Mouse (Mus musculus) neural tube, embryonic 11.5 days (tissue): ENCODE data around the gene Chrm4. TPM values are rescaled to one million over a fixed set of nuclear protein-coding genes. Genes with fewer than 3 reads are reported as not detected.

Experiments
- ATAC-seq: fragments of 200-750 bp; cut with Nextera tagmentation; 2 replicates; pipeline ENCODE4 v1.8.0; 2017; ENCODE audit warnings: moderate number of reproducible peaks, mild to moderate bottlenecking, moderate TSS enrichment, moderate library complexity; ENCODE audit not compliant: insufficient read depth, low FRiP score, low TSS enrichment
- DNase-seq: peaks from one replicate; pipeline ENCODE4 v3.0.0-alpha.2; 2015; ENCODE audit warnings: low spot score
- H3K27ac ChIP-seq: fragments of 300-500 bp; sonication (generic); 2 replicates; pipeline ENCODE4 v1.5.1; 2014; ENCODE audit warnings: low read depth, mild to moderate bottlenecking, low read length
- H3K27me3 ChIP-seq: fragments of 300-500 bp; sonication (generic); 2 replicates; pipeline ENCODE4 v1.6.1; 2014; ENCODE audit warnings: mild to moderate bottlenecking, low read length, mixed read lengths; ENCODE audit not compliant: control insufficient read depth, insufficient read depth
- H3K36me3 ChIP-seq: fragments of 300-500 bp; sonication (generic); 2 replicates; pipeline ENCODE4 v1.6.1; 2014; ENCODE audit warnings: mild to moderate bottlenecking, low read length, moderate library complexity, mixed read lengths; ENCODE audit not compliant: control insufficient read depth, insufficient read depth
- H3K4me1 ChIP-seq: fragments of 300-500 bp; sonication (generic); 2 replicates; pipeline ENCODE4 v1.6.1; 2014; ENCODE audit warnings: low read length, mixed read lengths; ENCODE audit not compliant: control insufficient read depth, insufficient read depth
- H3K4me2 ChIP-seq: fragments of 300-500 bp; sonication (generic); 2 replicates; pipeline ENCODE4 v1.6.1; 2014; ENCODE audit warnings: low read depth, mild to moderate bottlenecking, moderate library complexity
- H3K4me3 ChIP-seq: fragments of 300-500 bp; sonication (generic); 2 replicates; pipeline ENCODE4 v1.5.1; 2014; ENCODE audit warnings: low read depth, low read length
- H3K9ac ChIP-seq: fragments of 300-500 bp; sonication (generic); 2 replicates; pipeline ENCODE4 v1.6.1; 2014; ENCODE audit warnings: mild to moderate bottlenecking, low read length
- H3K9me3 ChIP-seq: fragments of 300-500 bp; sonication (generic); 2 replicates; pipeline ENCODE4 v1.6.1; 2016; ENCODE audit warnings: low read length; ENCODE audit not compliant: control insufficient read depth
- WGBS: fragments of 180-500 bp; shearing (Covaris S2); extraction: QIAGEN DNeasy Blood & Tissue Kit; methylation state at CpG from one replicate; pipeline ENCODE4 v1.1.7; 2014; 5-methylcytosine and 5-hydroxymethylcytosine counted together
- polyA plus RNA-seq: library from polyadenylated mRNA; unstranded; fragments of >200 nt; fragmentation: Nextera tagmentation; extraction: Ambion mirVana; gene quantifications from 2 replicates; pipeline ENCODE4 v1.2.1, GENCODE M21; 2014

The Chrm4 gene
- polyA plus RNA-seq, 1 experiment from 2014 or later = 0.53 TPM

DNA sequence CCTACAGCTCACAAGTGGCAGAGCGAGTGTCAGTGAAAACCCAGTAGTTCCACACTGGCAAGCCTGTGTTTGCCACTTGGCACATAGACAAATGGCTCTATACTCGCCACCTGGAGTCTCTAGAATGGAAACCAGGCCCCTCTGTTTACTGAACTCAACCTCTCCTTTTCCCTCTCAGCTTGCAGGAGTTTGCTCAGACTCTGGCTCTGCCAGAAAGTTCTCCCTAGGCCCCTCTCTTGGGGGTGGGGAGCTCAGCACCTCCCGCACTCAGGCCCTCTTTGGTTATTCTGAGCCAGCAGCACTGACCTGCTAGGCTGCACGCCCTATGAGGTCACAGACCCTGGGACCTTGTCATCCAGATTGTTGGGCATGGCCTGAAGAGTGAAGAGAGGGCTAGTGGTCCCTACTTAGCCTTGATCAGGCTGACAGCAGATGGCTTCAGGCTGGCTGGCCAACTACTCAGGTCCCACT lies 28.1 kb downstream of the Chrm4 start:
- no peak for ATAC-seq

DNA sequence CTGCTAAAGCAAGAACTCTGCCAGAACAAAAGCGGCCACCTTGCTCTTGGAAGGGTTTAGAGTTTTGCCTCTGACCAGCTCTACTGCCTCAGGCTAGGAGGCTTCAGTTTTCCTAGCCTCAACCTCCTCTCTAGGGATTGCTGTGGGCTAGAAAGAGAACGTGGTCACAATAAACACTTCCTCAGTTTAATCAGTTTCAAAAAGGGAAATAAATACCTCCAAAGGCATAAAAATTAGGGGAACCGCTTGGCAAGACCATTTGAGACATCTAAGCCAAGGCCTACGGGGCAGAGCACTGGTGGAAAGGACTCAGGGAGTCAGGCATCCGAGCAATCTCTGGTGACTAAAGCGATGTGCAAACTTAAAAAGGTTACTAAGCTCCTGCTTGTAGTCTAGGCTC lies 28.8 kb downstream of the Chrm4 start:
- Histone ChIP-seq H3K4me3 (no peak overlapping the region), H3K27me3 (no peaks in the 10 kb centered on the region), H3K36me3 (no peaks in the 10 kb centered on the region), H3K9ac (no peak overlapping the region), H3K4me1 (peaks cover 11% of the 10 kb centered on the region), H3K4me2 (no peak overlapping the region), H3K9me3 (no peaks in the 10 kb centered on the region), H3K27ac (no peak overlapping the region)
- ATAC-seq (no peak), DNase-seq (no peak)
- WGBS = 87% methylated on average over 6 of the region's 6 CpGs

More for the DNA sequence above, 28.1 kb downstream of the Chrm4 start:
- DNase-seq = no peak
- H3K4me2 ChIP-seq = no peak overlapping the region
- WGBS = 94% methylated on average over 4 of the region's 4 CpGs
- no peaks in the 10 kb centered on the region for H3K36me3 ChIP-seq
- no peaks in the 10 kb centered on the region for H3K27me3 ChIP-seq
- no peak overlapping the region for H3K4me3 ChIP-seq
- peaks cover 18% of the 10 kb centered on the region for H3K4me1 ChIP-seq
- no peak overlapping the region for H3K9ac ChIP-seq
- H3K27ac ChIP-seq = no peak overlapping the region
- no peaks in the 10 kb centered on the region for H3K9me3 ChIP-seq

DNA sequence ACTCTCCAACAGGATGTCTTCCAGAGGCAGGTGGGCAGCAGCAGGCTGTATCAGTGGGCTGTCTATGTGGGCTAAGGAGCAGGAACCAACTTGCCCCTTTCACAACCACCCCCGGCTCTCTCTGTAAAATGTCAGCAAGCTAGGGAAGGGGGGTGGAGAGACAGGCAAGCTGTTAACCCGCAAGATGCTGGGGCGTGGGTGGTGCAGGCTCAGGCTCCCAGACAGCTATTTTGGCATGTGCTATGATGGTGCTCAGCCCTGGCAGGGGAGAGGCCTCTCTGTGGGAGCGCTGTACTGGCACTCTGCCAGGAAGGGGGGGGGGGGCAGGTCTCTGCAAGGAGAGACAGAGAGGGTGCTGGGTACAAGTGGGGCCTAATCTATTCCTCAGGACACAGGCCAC lies 30.0 kb downstream of the Chrm4 start:
- H3K9me3 ChIP-seq = no peaks in the 10 kb centered on the region
- no peak overlapping the region for H3K4me2 ChIP-seq
- H3K27ac ChIP-seq = no peak overlapping the region
- 68% methylated on average over 4 of the region's 4 CpGs for WGBS
- H3K9ac ChIP-seq = no peak overlapping the region
- H3K4me1 ChIP-seq = peaks cover 15% of the 10 kb centered on the region
- no peak for DNase-seq
- no peaks in the 10 kb centered on the region for H3K36me3 ChIP-seq
- H3K27me3 ChIP-seq = no peaks in the 10 kb centered on the region
- ATAC-seq = 0 out of 2 replicates have a peak, but pooled peaks have one; percentile 14
- no peak overlapping the region for H3K4me3 ChIP-seq

DNA sequence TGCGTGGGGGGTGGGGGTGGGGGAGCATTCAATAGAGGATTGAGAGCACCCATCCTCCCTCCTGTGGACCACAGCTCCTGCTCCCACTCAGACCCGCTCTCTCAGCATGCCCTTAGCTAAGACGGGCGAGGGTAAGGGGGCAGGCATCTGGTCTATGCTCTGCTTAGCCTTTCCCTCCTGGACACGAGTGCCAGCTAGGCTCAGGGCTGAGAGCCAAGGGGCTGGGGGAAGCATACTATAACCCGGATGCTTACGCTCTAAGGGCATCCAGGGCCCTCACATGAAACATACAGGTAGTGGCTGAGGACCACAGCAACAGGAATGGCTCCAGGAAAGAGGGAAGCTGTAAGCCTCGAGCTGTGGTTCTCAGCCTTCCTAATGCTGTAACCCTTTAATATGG lies 31.0 kb downstream of the Chrm4 start:
- H3K36me3 ChIP-seq = no peaks in the 10 kb centered on the region
- no peak overlapping the region for H3K4me2 ChIP-seq
- no peaks in the 10 kb centered on the region for H3K27me3 ChIP-seq
- H3K9me3 ChIP-seq = no peaks in the 10 kb centered on the region
- H3K9ac ChIP-seq = no peak overlapping the region
- 92% methylated on average over 8 of the region's 8 CpGs for WGBS
- H3K4me1 ChIP-seq = peaks cover 22% of the 10 kb centered on the region
- no peak for ATAC-seq
- DNase-seq = no peak
- H3K27ac ChIP-seq = no peak overlapping the region
- H3K4me3 ChIP-seq = no peak overlapping the region

DNA sequence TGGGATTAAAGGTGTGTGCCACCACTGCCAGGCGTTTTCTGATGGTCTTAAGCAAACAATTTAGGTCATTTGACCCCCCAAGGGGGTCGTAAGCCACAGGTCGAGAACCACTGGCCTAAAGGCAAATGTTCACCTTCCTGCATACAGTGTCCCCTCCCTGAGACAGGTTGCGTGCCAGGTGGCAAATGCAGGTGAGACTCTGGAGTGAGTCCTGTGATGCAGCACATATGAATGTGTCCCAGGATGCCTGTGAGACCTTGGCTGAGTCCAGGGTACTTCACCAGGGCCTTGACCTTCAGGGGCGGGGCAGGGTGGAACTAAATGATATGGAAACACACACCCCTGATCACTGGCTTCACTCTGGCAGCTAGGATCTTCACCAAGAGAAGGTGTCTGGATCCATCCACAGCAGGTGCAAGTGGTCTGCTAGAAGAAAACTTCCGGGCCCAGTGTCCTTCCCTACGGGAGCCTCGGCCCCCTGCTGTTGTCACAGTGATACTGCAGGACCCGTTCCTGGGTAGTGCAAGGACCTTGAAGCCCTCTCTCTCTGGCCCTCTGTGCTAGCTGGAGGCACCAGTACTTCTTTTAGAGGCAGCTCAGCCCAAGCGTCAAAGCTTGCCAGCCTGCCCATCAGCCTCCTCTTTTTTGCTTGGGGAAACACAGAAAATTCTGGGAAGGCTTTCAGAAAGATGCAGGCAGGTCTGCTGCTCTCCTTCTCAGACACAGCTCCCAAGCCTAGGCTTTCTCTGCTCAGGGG lies 31.8 kb downstream of the Chrm4 start:
- Histone ChIP-seq H3K9ac (no peak overlapping the region), H3K27ac (no peak overlapping the region), H3K36me3 (no peaks in the 10 kb centered on the region), H3K4me1 (peaks cover 22% of the 10 kb centered on the region), H3K4me3 (no peak overlapping the region), H3K27me3 (no peaks in the 10 kb centered on the region), H3K4me2 (no peak overlapping the region), H3K9me3 (no peaks in the 10 kb centered on the region)
- DNase-seq = peak; percentile 44
- no peak for ATAC-seq
- WGBS = 47% methylated on average over 10 of the region's 10 CpGs

DNA sequence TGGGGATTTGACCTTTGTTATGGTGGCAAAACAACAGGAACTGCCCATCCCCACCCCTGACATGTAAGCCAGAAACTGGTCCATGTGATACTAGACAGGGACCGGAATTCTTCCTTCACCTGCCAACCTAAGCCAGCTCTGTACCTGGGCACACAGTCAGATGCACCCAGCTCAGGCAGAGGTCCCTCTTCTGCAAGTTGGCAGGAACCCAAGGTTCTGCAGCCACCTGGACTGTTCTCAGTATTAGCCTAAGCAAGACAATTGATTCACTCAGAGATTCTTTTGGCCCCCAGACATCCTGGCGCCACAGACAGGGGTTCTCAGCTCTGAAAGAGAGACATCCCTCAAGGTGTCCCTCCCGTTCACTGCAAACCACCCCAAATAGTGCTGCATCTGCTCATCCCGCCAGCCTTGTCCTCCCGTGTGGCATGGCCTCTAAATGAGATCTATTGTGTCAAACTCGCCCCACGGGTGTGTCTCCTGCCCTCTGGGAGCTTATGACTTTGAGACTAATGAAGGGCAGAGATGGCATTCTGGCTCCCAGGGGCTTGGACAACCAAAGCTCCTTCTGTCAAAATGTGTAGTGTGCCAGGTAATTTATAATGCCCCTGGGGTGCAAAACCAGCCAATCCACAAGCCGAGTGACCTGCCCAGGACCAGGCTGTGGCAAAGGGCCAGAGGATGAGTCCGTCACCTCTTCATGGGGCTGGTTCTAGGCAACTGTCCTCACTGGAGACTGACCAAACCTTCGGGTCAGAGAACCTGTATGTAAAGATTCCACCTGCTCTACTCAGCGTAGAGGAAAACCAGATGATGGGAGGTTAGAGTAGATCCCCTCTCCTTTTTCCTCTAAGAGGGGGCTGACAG lies 32.7 kb downstream of the Chrm4 start:
- H3K27ac ChIP-seq = no peak overlapping the region
- H3K9ac ChIP-seq = no peak overlapping the region
- no peak overlapping the region for H3K4me2 ChIP-seq
- ATAC-seq (no peak), DNase-seq (no peak)
- H3K4me3 ChIP-seq = no peak overlapping the region
- no peaks in the 10 kb centered on the region for H3K9me3 ChIP-seq
- no peaks in the 10 kb centered on the region for H3K27me3 ChIP-seq
- no peaks in the 10 kb centered on the region for H3K36me3 ChIP-seq
- WGBS = 77% methylated on average over 11 of the region's 11 CpGs
- H3K4me1 ChIP-seq = peaks cover 18% of the 10 kb centered on the region

DNA sequence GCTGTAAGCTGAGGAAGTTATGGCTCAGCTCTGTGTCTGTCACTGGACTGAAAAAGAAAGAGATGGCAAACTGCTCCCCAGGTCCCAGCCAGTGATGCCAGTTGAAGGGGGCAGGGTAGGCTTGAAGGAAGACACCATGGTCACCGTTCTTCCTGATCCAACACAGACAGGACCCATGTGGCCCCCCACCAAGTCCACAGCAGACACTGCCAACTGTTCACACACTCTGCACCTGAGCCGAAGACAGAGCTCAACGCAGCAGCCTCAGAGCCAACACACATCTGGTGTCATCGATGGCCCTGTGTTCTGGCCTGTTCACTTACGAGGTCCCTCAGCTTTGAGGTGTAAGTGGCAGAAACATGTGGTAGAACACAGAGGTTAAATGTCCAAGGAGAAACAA lies 33.4 kb downstream of the Chrm4 start:
- no peak for DNase-seq
- Histone ChIP-seq H3K36me3 (no peaks in the 10 kb centered on the region), H3K4me3 (no peak overlapping the region), H3K27me3 (no peaks in the 10 kb centered on the region), H3K4me2 (no peak overlapping the region), H3K9ac (no peak overlapping the region), H3K27ac (no peak overlapping the region), H3K4me1 (peaks cover 18% of the 10 kb centered on the region), H3K9me3 (no peaks in the 10 kb centered on the region)
- WGBS = 98% methylated on average over 5 of the region's 5 CpGs
- no peak for ATAC-seq

DNA sequence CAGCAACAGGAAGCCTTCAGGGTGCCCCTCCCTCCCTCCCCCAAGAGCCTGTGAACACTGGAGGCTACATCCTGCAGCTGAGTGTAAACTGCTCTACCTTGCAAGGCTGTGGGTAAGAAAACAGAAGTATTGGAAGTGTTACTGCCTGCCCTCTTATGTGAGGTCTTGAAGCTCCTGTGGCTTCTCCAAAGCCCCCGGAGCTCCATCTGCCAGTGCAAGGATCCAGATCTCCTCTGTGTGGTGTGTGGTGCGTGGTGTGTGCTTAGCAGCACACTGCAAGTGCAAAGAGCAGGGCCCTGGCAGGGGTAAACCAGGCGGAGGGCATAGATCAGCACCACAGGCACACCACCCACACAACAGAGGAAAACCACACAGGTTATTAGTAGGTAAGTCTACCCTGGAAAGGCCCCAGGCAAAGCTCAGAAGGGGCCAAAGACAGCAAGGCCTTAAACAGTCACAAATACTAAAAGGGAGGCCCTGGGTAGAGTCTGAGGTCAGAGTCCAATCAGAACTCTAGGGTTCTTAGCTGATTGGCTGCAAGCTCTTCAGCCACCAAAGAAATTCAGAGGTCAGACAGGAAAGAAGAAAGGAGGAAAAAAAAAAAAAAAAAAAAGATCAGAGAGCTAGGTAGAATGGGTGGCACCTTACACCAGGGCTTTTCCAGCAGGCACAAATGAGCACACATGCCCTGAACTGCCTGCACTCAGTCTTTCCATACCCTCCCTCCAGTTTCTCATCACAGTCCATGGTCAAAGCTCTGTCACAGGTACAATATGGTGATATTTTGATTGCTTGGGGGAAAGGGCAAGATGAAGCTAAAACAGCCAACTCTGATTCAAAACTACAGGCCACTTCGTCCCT lies 35.1 kb downstream of the Chrm4 start:
- peak overlapping the region; percentile 83 for H3K4me3 ChIP-seq
- H3K4me1 ChIP-seq = peaks cover 17% of the 10 kb centered on the region
- H3K4me2 ChIP-seq = peak overlapping the region; percentile 68
- 62% methylated on average over 4 of the region's 4 CpGs for WGBS
- ATAC-seq = no peak
- H3K36me3 ChIP-seq = no peaks in the 10 kb centered on the region
- H3K27ac ChIP-seq = no peak overlapping the region
- no peaks in the 10 kb centered on the region for H3K27me3 ChIP-seq
- no peak for DNase-seq
- peak overlapping the region; percentile 85 for H3K9ac ChIP-seq
- H3K9me3 ChIP-seq = no peaks in the 10 kb centered on the region
